Mouse (Mus musculus): ENCODE measurements around the gene Abr.
A peak's percentile ranks its signal among the peaks of the same experiment; 100 is the strongest.

Gene Abr

DNA sequence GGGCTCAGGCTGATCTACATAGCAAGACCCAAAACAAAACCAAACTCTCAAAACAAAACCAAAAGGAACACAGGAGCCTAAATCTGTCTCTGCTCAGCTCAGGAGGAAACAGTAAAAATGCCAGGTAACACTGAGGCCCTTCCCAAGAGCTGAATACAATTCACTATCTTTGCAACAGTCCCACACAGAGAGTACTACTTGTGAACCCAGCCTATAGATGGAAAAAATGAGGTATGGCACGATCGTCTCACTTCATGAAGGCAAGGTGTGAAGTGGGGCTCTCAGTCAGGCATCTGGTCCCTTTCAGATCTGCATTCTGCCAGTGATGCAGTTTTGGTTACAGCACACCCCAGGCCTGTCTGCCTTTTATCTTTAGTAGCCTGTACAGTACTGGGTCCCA lies 138.1 kb downstream of the Abr start:
- no peak for DNase-seq

DNA sequence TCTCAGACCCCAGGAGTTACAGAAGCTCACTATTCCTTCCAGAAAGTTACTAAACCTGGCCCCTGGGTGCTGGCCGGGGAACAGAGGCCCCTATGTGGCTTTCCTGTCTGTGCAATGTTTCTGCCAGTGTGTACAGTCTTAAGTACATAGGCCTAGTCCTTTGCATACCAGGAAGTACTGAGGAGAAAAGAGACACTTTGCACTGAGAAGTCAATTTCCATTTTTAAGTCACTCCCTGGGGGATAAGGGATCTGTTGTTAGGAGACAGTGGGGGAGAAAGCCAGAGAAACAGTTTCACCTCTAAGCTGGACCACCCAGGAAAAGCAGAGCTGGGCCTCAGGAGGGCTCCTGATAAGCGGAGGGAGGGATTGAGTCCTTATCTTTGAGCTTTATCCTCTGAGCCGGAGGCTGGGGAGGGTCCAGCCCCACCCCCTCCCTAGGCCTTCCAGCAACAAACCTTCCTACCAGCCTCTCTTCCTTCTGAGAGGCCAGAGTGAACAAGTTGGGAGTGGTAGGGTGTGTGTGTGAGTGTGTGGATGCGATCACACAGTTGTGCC lies 138.9 kb downstream of the Abr start:
- no peak for DNase-seq

DNA sequence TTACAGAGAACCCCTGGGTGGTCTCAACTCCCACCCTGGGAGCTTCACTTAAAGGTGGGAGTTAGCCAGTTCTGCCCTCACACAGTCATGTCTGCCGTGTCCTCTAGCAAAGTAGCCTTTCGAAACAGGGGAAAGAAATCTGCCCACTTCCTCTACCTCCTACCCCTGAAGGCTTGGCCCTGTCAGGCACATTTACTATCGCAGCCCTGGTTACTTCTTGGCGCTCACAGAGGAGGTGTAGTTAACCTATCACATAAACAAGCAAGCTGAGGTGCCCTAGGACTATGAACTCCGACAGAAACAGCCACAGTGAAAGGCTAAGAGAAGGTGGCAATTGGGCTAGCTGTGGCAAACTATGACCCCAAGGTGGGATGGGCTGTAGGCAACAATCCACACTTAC lies 139.4 kb downstream of the Abr start:
- DNase-seq = no peak

DNA sequence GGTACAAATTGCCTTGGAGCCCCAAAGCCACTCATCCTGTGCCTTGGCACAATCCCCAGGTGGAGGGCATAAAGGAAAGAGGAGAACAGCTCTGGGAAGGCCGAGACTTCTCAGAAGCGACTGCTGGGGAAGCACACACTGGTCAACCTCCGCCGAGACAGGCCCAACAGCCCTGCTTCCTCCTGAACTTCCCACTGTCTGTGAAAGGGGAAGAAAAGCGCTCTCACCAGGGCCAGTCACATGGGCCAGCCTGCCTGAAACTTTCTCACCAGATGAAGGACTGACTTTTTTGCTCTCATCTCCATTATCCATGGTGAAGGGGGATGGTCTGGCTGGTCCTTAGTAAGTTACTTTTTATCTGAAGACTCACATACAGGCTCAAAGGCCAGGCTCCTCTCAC lies 139.9 kb downstream of the Abr start:
- DNase-seq = no peak

DNA sequence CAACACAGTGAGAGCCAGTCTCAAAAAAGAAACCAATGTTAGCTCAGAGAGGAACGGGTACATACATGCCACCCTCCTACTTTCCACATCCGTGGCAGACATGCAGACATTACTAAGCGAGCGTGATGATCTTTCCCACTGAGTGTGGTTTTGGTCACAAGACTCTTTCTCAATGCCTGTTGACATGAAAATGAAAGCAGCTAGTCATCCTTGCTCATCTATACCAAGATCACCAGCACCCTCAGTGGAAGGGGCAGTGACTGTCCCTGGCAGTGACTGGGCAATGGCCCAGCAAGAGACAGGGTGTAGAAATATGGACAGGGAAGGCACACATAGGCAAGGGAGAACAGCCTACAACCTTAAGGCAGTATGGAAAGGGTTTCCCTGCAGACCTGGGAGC lies 142.4 kb downstream of the Abr start:
- no peak for DNase-seq

DNA sequence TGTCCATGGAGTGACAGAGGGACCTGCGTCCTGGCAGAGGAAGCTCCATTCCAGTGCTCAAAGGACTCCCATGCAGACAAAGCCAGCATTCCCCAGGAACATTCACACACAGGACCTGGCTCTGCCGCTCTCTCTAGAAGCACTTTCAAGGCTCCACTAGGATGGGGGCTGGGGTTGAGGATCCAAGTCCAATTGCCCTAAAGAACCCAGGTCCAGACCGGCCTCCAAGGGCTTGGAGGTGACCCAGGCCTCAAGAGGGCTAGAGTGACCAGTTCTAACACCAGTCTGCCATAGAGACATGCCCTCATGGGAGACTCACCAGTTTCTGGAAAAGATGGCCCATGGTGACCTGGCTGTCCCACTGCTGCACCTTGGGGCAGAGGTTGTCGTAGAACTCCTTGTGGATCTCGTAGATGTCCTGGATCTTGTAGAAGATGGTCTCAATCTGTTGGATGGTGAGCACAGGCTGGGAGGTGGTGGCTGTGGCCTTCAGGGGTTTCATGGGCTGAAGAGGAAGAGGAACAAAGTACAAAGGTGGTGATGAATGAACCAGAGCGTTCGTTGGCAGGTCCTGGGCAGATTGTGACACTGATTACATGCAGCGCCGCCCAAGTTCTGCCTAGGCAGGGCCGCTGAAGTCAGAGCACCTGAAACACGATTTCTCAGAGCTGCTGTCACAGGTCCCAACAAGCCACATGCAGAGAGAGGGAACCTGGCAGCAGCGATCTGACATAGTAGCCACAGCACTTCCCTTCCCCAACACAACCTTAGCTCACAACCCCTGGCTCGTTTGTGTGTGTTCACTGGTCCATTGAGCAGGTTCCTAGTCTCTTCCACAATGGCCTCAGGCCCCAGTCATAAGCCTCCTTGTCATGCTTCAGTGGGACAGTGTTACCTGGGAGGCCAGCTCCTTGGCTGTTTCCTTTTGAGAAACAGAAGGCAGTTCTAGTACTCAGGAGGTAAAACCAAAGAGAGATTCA lies 143.1 kb downstream of the Abr start:
- DNase-seq = no peak

DNA sequence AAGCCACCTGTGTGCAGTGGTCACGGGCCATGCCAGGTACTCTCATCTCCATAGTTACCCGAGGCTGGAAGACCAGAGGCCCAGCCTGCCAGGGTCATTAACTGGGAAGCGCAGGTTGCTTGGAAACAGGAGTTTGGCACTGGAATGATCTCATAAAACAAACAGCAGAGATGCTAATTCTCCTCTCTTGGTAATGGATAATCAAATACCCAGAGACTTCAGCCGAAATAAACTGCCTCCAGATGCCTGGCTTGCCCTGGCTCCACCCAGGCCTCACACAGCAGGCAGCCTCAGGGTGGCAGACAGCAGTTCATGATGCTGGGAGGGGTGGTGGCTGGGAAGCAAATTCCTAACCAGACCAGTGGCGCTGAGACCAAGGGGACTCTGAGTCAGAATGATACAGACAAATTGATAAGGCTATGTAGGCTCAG lies 145.0 kb downstream of the Abr start:
- DNase-seq = peak; percentile 66

DNA sequence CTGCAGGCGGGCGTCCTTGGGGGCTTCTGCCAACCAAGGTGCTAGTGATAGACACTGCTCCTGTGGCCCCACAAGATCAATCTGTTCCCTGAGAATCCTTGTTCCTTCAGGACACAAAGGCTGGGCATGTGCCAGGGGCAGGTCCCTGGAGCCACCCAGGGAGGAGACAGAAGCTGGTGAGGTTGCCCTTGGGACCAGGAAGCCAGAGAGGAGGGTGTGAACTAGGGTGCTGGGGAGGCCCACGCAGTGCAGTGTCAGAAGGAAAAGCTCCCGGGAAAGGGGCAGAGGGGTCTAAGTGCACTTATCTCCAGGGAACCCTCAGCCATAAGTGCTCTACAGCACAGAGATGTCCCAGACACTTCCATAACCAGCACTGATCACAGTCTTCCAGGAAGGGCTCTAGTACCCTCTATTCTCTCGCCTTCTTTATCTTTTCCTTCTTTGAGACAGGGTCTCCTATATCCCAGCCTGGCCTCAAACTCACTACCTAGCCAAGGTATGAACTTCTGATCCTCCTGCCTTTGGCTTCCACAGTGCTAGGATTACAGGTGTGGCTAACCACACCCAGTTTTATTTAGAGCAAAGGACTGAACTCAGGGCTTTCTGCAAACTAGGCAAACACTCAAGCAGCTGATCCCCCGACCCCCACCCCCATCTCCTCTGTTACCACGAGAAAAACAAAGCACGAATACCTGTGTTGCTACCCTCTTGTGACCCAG lies 145.6 kb downstream of the Abr start:
- DNase-seq = no peak

DNA sequence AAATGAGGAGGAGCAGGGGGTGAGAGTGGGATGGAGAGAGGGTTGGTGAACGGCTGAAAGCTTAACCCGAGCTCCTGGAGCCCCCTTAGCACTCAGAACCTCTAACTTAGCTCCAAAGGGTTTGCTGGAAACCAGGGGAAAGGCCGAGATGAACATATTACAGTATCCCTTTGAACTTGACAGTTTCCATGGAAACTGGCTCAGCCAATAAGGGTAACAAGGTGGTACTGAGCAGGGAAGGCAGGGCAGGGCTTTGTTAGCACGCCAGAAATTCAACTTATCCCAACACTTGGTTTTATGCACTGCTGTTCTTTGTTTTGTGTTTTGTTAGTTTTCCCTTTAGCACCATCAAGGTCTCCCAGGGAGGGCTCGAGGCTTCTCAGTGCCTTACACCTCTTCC lies 149.5 kb downstream of the Abr start:
- no peak for DNase-seq

DNA sequence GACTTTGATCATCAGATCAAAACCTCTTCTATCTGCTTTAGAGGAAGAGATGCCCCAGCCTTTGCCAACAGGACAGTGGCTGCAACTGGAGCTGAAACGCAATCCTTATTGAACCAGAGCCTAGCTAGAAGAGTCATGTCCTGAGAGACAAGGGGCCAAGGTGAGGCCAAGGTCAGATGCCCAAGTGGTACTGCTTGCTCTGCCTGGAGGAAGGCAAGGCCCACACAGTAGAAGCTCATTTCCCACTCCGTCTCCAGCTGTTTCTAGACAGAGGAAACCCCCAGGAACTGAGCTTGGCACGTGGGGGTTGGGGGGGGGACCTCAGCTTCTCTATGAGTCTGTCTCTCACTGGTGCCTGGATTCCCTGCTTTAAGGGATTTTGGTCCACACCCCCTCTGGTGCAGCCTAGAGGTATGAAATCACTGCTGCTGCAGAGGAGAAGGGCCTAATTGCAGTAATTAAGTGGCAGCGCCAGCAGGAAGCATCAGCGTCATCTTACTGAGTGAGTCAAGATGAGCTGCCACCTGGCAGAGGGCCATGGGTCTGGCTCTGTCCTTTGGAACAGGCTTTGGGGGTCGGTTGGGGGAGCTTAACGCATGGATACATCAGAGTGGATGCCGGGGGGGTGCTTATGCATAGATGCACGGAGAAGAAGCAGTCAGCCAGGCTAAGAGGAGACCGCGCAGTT lies 152.7 kb downstream of the Abr start:
- DNase-seq = no peak

DNA sequence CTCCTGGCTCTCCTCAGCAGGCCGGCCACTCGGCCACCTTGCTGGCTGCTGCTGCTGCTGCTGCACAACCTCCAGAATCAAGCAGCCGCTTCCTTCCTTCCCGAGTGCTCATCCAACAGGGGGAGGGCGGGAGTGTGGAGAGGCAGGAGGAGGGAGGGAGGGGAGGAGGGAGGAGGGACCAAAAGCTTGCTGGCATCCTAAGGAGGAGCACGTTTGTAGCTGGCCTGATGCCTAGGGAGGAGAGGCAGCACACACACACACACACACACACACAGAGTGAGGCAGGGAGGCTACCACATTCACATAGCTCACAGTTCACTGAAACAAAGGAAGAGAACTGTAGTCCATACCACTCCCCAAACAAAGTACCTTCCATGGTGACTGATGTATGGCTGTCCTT lies 153.8 kb downstream of the Abr start:
- peak; percentile 65 for DNase-seq

DNA sequence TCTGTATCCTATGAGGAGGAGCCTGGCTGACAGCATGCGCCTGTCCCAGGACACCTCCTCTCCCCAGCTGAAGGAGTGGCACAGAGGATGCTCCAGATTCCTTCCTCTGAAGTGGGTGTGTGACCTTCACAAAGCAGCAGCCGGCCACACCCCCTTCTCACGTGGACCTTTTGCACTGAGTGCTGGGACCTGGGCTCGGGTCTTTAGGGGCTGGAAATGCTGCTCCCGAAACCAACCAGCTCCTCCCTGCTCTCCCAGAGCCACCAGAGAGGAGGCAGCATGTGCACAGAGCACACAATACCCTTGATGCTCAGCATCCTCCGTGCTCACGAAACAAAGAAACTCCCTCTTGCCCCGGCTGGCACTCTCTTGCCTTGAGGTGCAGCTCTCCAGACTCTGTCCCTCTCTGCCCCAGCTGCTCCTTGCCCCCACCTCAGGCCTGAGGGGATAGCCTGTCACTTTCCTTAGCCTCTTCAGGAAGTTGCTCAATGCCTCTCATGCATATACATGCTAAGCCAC lies 154.6 kb downstream of the Abr start:
- no peak for DNase-seq

DNA sequence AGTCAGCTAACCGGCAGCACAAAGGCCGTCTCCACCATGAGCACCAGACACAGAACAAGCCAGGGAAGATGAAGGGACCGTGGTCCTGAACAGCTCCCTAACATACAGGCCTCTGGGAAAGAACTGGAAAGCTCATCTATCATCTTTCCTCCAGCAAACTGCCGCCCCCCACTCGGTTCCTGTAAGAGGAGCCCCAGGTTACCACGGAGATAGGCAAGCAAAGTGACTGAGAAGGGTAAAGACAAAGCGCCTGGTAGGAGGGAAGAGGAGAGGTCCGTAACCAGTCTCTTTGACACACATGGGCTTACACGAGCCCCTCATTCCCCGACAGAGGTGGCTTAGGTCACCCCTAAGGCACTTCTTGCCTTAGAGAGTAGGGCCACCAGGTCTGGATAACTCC lies 155.0 kb downstream of the Abr start:
- DNase-seq = no peak

DNA sequence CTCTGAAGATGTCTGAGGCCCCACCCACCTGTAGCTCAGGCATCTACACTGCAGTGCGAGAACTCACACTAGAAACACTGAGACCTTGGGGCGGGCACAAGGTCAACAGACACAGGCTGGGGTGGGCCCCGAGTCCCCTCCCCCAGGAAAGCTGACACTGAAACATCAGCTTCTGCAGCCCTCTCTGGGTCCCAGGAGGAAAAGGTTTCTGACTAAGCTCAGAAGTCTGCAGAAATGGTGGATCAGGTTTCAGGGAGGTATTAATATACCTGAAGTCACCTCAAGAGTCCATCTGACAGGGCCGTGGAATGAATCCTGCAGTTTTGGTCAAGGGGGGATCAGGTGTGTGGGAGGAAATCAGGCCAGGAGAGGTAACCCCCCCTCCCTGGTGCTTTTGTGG lies 156.2 kb downstream of the Abr start:
- no peak for DNase-seq

DNA sequence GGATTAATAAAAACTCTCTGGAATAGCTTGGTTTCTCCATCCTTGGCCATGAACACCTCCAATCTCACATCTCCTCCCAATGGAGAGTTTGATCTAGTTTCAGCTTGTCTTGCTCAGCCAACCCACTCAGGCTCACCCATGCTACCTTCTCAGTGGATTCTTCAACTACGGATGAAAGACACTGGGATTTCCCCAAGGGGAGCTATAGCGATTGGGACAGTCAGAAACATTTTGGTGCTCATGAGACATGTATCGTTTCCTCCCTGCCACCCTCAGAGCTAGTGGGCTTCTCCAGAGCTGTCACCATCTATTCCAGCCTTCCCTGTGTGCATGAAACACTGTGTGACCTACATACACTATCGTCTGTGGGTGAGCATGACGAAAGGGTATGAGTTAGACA lies 160.4 kb downstream of the Abr start:
- DNase-seq = no peak

DNA sequence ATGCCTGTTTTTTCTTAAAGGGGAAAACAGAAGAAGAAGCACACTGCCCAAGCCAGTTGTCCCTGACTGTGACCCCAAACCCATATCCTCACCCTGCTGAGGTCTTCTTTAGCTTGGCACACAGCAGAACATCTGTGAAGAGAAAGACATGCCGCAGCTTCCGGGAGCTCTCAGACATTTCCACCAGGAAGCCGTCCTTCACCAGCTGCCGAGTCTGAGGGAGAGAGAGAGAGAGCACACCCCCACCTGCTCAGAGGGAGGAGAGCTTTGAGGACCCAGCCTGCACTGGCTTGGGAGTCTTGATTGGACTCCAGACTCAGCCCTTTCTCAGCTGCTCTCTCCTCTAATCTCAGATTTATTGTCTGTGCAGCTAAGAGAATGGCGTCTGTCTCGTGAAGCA lies 160.9 kb downstream of the Abr start:
- no peak for DNase-seq

DNA sequence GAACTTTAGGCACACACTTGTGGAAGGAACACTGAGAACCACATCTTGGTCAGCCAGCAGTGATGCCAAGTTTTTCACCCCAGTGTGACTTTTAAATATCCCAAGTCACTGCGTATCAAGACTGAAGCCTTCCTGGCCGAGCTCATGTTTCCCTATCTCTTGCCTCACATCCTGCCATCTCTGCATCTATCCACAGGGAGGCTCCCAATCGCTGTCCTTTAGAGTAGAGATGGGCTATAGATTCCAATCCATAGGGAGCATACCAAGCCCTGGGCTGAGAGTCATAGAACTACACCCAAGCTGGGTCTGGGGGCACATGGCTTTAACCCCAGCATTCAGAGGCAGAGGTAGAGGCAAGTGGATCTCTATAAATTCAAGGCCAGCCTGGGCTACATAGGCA lies 162.6 kb downstream of the Abr start:
- no peak for DNase-seq

DNA sequence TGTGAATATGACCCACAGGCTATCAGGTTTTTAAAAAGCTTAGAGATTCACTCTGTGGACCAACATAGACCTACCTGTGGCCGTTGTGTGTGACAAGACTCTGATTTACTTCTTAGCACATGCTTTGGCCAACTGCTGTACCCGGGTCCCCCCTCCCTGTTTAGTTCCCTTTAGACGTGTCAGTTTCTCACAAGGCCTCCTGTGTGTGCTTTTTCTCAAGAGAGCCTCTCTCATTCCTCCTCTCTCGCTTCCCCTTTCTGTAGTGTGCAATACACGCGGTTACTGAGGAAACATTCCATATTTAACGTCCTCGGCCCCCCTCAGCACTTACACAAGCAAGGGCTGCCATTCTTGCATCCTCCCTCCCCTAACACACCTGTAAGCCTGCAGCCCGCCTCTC lies 163.4 kb downstream of the Abr start:
- DNase-seq = no peak

DNA sequence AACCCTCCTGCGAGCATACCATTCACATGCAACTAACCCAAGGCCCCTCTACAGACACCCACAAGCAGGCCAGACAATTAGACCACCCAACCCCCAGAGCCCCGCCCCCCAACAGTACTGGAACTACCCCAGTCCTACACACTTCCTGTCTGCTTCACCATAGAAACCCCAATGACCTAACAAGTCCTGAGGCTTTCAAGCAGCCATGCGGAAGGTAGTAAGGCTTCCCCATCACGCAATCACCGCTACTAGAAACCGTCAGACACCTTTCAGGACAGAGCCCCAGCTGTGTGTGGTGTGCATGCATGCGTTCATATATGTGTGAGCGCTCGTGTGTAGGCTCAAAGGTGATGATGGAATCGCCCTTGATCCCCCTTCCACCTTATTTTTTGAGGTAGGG lies 165.2 kb downstream of the Abr start:
- no peak for DNase-seq

DNA sequence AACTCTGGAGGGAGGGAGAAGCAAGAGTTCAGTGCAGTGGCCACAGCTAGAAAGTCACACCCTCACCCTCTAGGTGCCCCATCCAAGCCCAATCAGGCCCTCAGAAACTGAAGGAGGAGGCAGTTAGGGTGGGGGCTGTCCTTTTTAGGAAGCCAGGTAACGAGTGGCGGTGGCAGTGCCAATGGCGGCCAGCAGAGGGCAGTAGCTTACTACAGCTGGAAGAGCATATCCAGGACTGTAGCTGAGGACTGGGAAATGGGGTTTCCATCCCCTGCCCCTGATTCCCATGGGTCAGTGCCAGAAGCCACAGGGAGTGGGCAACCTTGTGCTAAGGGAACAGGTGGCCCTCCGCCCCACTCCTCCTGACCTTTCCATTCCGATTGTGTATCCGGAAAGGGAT lies 165.9 kb downstream of the Abr start:
- peak; percentile 87 for DNase-seq

DNA sequence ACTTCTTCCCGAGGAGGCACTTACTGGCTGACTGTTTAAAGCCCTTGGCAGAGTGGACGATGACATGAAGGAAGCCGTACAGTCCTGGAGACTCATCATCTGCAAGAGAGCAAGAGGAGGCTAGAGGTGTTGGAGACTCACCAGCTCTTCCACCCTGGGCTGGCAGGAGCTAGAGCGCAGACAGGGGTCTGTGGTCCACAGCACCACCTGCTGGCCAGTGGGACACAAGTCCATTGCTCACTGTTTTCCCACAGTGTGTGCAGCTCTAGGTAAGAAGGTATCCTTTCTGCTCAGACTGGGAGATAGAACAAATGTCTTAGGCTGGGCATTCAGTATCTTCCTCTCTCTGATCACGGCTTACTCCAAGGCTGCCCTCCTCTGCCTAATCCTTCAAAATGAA lies 167.6 kb downstream of the Abr start:
- peak; percentile 76 for DNase-seq

DNA sequence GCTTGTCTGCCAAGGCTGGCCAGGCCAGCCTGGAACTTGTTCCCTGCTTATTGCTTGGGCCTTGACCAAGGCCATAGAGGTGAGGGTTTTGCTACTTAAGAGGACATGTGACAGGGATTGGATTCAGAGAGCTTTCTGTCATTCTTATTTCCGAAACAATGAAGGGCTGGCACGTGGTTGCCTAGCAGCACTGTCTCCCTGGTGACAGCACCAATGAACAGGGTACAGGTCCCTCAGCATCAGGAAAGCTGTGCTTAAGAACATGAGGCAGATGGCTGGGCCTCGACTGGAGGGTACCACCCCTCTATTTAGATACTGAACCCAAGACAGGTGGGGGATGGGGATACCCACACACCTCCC lies 171.9 kb downstream of the Abr start:
- DNase-seq = no peak

DNA sequence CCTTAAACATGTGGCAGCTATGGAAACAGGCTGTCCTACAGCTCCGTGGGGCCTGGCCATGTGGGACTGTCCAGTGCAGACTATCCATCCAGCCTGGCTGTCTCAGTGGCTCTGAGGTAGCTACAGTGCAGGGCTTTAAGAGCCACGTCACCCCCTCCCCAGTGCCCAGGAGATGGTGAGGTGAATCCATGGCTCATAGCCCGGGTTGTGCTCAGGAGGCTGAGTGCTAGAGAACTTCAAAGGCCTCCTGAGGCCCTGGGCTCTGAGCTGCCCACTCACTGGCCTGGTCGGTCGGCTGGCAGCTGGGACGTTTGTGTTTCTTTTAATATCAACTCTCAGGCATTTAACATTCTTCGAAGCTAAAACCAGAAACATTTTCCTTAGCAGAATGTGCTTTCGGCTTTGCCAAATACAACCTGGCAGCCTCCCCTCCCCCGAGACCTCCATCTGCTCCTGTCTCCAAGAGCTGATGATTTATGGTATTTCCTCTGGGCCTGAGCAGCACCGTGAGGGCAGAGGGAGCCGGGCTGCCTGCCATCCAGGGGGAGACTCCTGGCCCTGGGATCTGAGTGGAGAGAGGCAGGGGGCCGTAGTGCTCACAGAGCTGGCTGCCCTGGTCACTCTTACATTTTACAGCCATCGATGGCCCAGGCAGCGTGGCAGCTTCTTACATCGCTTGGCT lies 172.5 kb downstream of the Abr start:
- DNase-seq = peak; percentile 68

Data from kidney, postnatal 14 days (tissue).